Mouse (Mus musculus): ENCODE measurements around the gene Secisbp2.

GRCm38 (mm10) chr13:51616417-51617044 lies 35.0 kb upstream of the Secisbp2 start:
- TF ChIP-seq SMC3 (IDR thresholded peaks at IDR 0.05; ENCODE audit: low read depth, low read length) (no peak), ETS1 (conservative IDR thresholded peaks at IDR 0.05; ENCODE audit: low read depth, low read length) (no peak), CTCF (conservative IDR thresholded peaks at IDR 0.05 in 1 of 2, IDR thresholded peaks at IDR 0.05 in 1 of 2; ENCODE audit: low read depth in 2 of 2, low read length in 2 of 2) (no peak), EP300 (IDR thresholded peaks at IDR 0.05; ENCODE audit: low read length) (no peak), GABPA (IDR thresholded peaks at IDR 0.05; ENCODE audit: insufficient replicate concordance, low read depth, low read length) (no peak), POLR2A (IDR thresholded peaks at IDR 0.05; ENCODE audit: low read depth, low read length) (no peak), E2F4 (IDR thresholded peaks at IDR 0.05; ENCODE audit: insufficient replicate concordance, low read depth, low read length) (no peak)

All from CH12.LX (cell line).